Mouse (Mus musculus) liver, embryonic 14.5 days (tissue): ENCODE results near the gene Agtrap. TPM values are rescaled to one million over a fixed set of nuclear protein-coding genes. Genes with fewer than 3 reads are reported as not detected.

Experiments used
- ATAC-seq: fragments of 200-750 bp; cut with Nextera tagmentation; 2 replicates; pipeline ENCODE4 v1.8.0; 2017; ENCODE audit warnings: moderate number of reproducible peaks, mild to moderate bottlenecking, moderate library complexity; ENCODE audit not compliant: insufficient read depth
- DNase-seq, 3 experiments: peaks; one replicate each; pipeline ENCODE4 v3.0.0-alpha.2; 2012 to 2013; ENCODE audit warnings: low read depth in 3 of 3, low spot score in 3 of 3
- H3K27ac ChIP-seq: fragments of 300-500 bp; sonication (generic); 2 replicates; pipeline ENCODE4 v1.5.1; 2014; ENCODE audit warnings: moderate library complexity, mild to moderate bottlenecking, control low read depth, inconsistent platforms
- H3K27me3 ChIP-seq: fragments of 300-500 bp; sonication (generic); 2 replicates; pipeline ENCODE4 v1.6.1; 2014; ENCODE audit warnings: mild to moderate bottlenecking, low read length, moderate library complexity; ENCODE audit not compliant: control insufficient read depth, insufficient read depth
- H3K36me3 ChIP-seq: fragments of 300-500 bp; sonication (generic); replicated peaks from 2 replicates; pipeline ENCODE4 v1.6.1; 2014; ENCODE audit warnings: low read depth; ENCODE audit not compliant: control insufficient read depth, insufficient read depth
- H3K4me1 ChIP-seq, 2 experiments: fragments of 200-500 bp in 1 of 2; fragments of 300-500 bp in 1 of 2; sonication (generic) in 1 of 2; replicated peaks; 2 replicates each; pipeline ENCODE4 v1.6.1; 2012 to 2014; ENCODE audit warnings: antibody characterized with exemption in 1 of 2, inconsistent platforms in 1 of 2, low read length in 1 of 2; ENCODE audit not compliant: control insufficient read depth in 2 of 2, insufficient read depth in 2 of 2
- H3K4me2 ChIP-seq: fragments of 300-500 bp; sonication (generic); 2 replicates; pipeline ENCODE4 v1.6.1; 2014; ENCODE audit warnings: low read depth, mild to moderate bottlenecking, control low read depth, moderate library complexity
- H3K4me3 ChIP-seq, 2 experiments: fragments of 200-500 bp in 1 of 2; fragments of 300-500 bp in 1 of 2; sonication (generic) in 1 of 2; 2 replicates each; pipeline ENCODE4 v1.5.1; 2012 to 2014; ENCODE audit warnings: low read depth in 2 of 2, low read length in 2 of 2, mild to moderate bottlenecking in 2 of 2, control low read depth in 1 of 2, inconsistent platforms in 1 of 2, moderate library complexity in 1 of 2; ENCODE audit not compliant: insufficient read depth in 1 of 2
- H3K9ac ChIP-seq: fragments of 300-500 bp; sonication (generic); replicated peaks from 2 replicates; pipeline ENCODE4 v1.6.1; 2014; ENCODE audit warnings: mild to moderate bottlenecking, control low read depth, moderate library complexity
- H3K9me3 ChIP-seq: fragments of 300-500 bp; sonication (generic); 2 replicates; pipeline ENCODE4 v1.6.1; 2016; ENCODE audit warnings: low read length, mixed read lengths; ENCODE audit not compliant: control insufficient read depth
- CTCF ChIP-seq: IDR thresholded peaks from 2 replicates; pipeline ENCODE4 v1.5.1; 2016; ENCODE audit warnings: antibody characterized with exemption, low read depth, control low read depth
- EP300 ChIP-seq: IDR thresholded peaks from 2 replicates; pipeline ENCODE4 v1.6.1; 2016; ENCODE audit warnings: antibody characterized with exemption, low read depth
- WGBS: fragments of 180-500 bp; shearing (Covaris S2); extraction: QIAGEN DNeasy Blood & Tissue Kit; methylation state at CpG from one replicate; pipeline ENCODE4 v1.1.7; 2014; ENCODE audit not compliant: insufficient replicate concordance; 5-methylcytosine and 5-hydroxymethylcytosine counted together
- polyA plus RNA-seq, 2 experiments: library from polyadenylated mRNA; depleted of rRNA in 1 of 2; stranded (reverse) in 1 of 2; unstranded in 1 of 2; fragments of >200 nt; fragmentation: Nextera tagmentation in 1 of 2; extraction: Ambion mirVana in 1 of 2; gene quantifications; 2 replicates each; pipeline versions ENCODE4 v1.2.1 to v1.2.3; 2012 to 2014

Agtrap gene
- polyA plus RNA-seq, 2 experiments = 4.1 to 9.9 TPM

DNA sequence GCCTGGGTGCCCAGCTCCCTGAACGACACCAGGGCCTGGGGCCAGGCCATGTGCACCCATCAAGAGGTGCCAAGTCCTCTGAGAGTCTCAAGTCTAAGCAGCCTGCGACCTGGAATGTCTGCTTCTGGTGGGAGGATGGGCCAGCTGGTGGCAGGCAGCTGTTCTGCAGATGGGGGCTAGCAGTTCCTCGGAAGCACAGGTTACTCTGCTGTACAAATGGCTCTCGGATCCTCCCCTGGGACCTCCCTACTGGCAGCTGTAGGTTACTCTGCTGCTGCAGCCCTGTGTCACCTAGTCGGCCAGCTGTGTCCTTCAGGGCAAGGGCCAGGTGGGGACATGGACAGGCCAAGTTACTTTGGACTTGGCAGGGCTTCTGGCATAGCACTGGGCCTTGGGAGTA, 16.3 kb downstream of the Agtrap start:
- no peaks in the 10 kb centered on the region for H3K36me3 ChIP-seq
- ATAC-seq (no peak), DNase-seq (no peak)
- H3K27ac ChIP-seq = no peak overlapping the region
- H3K27me3 ChIP-seq = no peaks in the 10 kb centered on the region
- H3K4me2 ChIP-seq = no peak overlapping the region
- no peak for TF ChIP-seq CTCF
- TF ChIP-seq EP300 = no peak
- WGBS = 56% methylated on average over 5 of the region's 5 CpGs
- H3K4me3 ChIP-seq = no peak overlapping the region
- H3K9me3 ChIP-seq = no peaks in the 10 kb centered on the region
- no peak overlapping the region for H3K9ac ChIP-seq
- H3K4me1 ChIP-seq = peaks cover 0 to 3% of the 10 kb centered on the region in 2 experiments; a peak in 2 of 4 replicates

DNA sequence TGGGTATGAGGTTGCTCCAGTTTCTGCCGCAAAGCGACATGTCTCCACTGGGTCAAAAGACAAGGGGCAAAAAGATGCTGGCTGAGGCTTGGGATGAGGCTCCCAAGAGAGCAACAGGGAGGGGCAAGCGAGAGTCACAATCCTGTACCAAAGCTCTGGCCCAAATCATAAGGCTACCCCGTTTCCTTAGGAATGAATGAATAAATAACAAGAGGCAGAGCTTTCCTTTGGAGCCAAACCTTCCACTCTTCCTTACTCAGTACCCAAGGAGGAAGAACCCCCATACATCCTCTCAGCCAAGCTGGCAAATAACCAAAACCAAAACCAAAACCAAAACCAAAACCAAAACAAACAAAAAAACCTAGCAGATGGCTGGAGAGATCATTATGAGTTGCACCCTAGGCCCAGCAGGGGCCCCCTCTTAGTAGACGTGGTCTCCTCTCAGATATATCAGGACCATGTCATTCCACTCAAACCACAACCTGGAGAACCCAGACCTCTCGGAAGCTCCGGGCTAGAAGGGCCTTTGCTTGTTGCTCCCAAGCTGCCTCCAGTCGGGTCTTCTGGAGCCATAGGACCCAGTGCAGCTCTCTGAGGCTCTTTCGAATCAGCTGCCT, 18.1 kb downstream of the Agtrap start:
- no peak for DNase-seq
- no peak overlapping the region for H3K4me2 ChIP-seq
- ATAC-seq = no peak
- H3K27me3 ChIP-seq = no peaks in the 10 kb centered on the region
- WGBS = 55% methylated on average over 9 of the region's 9 CpGs
- no peak overlapping the region for H3K9ac ChIP-seq
- H3K27ac ChIP-seq = no peak overlapping the region
- H3K4me3 ChIP-seq = no peak overlapping the region
- no peaks in the 10 kb centered on the region for H3K36me3 ChIP-seq
- TF ChIP-seq EP300 (no peak), CTCF (no peak)
- no peaks in the 10 kb centered on the region for H3K9me3 ChIP-seq
- H3K4me1 ChIP-seq = peaks cover 0 to 2% of the 10 kb centered on the region in 2 experiments; a peak in 1 of 4 replicates

DNA sequence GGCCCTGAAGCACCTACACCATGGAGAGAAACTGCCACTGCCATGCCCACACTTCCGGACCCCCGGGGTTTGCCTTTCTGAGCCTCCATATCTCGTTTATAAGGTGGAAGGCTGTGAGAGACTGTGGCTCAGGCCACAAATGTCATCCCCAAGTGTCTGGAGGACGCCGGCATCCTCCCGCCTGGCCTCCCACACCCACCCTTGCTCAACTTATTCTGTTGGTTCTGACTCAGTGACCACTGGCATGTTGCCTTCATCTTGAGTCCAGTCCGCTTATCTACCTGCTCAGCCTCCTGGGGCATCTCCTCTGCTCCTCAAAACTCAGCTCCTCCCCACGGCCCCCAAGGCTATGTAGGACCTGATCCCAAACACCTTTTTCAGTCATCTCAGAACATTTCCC, 20.5 kb downstream of the Agtrap start:
- no peak for DNase-seq
- H3K27me3 ChIP-seq = no peaks in the 10 kb centered on the region

DNA sequence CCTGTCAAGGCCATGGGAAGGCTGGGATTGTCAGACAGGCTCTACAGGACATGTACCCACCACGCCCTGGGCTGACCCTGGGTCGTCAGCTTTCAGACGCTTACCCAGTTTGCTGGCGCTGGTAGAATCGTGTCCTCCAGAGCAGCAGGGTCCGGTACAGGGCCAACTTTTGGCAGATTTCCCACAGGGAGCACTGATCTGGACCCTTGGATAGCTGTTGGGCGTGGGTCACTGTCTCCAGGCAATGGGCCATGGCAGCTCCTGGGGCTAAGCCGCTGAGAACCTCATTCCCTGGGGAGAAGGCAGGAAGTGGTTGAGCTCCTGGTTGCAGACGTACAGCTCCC, 21.5 kb downstream of the Agtrap start:
- DNase-seq = no peak
- Histone ChIP-seq H3K36me3 (no peaks in the 10 kb centered on the region), H3K9ac (no peak overlapping the region), H3K4me1 (0 out of 4 replicates have a peak, but pooled peaks cover 0 to 1% of the 10 kb centered on the region in 2 experiments), H3K27ac (no peak overlapping the region), H3K9me3 (no peaks in the 10 kb centered on the region), H3K4me2 (no peak overlapping the region), H3K27me3 (no peaks in the 10 kb centered on the region), H3K4me3 (no peak overlapping the region)
- 65% methylated on average over 9 of the region's 9 CpGs for WGBS
- 0 out of 2 replicates have a peak, but pooled peaks have one; percentile 9 for ATAC-seq
- TF ChIP-seq CTCF (no peak), EP300 (no peak)

More for the DNA sequence above, 20.5 kb downstream of the Agtrap start:
- WGBS = 71% methylated on average over 8 of the region's 8 CpGs
- no peak overlapping the region for H3K27ac ChIP-seq
- H3K4me2 ChIP-seq = no peak overlapping the region
- H3K36me3 ChIP-seq = no peaks in the 10 kb centered on the region
- no peaks in the 10 kb centered on the region for H3K9me3 ChIP-seq
- 0 out of 4 replicates have a peak, but pooled peaks cover 0 to 1% of the 10 kb centered on the region in 2 experiments for H3K4me1 ChIP-seq
- no peak for ATAC-seq
- H3K9ac ChIP-seq = no peak overlapping the region
- TF ChIP-seq CTCF (no peak), EP300 (no peak)
- H3K4me3 ChIP-seq = no peak overlapping the region

DNA sequence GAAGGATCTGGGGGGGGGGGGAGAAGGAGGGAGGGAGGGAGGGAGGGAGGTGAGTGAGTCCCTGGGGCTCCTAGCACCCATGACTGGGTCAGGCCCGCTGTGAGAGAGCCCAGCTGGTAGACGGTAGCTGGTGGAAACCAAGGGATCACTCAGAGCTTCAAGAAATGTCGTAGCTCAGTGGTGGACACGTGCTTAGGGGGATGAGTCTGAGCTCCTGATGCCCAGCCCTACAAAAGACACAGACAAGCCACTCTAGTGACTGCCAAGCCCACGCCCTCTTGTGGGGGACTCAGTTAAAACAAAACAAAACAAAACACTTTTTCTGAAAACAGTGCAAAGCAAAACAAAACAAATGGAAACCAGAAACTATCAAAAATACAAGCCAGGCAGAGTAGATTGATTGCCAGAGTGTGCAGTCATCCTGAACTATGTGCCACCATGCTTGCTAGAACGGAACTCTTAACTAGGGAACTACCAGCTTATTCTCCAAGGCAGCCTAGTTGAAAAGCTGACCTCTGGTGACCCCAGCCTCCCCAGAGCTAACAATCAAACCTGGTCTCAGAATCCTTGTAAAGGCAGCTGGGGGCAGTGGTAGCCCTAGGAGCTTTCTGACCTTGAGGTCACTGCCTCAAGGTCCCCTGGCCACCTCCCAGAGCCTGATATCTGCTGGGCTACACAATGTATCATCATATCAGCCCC, 22.0 kb downstream of the Agtrap start:
- ATAC-seq (no peak), DNase-seq (no peak)
- Histone ChIP-seq H3K27ac (no peak overlapping the region), H3K27me3 (no peaks in the 10 kb centered on the region), H3K4me2 (no peak overlapping the region), H3K9ac (no peak overlapping the region), H3K4me1 (0 out of 4 replicates have a peak, but pooled peaks cover 0 to 1% of the 10 kb centered on the region in 2 experiments), H3K36me3 (no peaks in the 10 kb centered on the region), H3K4me3 (no peak overlapping the region), H3K9me3 (no peaks in the 10 kb centered on the region)
- WGBS = 36% methylated on average over 6 of the region's 6 CpGs
- TF ChIP-seq CTCF (peak; percentile 49), EP300 (no peak)
